Mouse (Mus musculus) C2C12 (cell line): ENCODE data around the gene Gcc1. TPM values are rescaled to one million over a fixed set of nuclear protein-coding genes. Genes with fewer than 3 reads are reported as not detected.

Source experiments
- H3K27me3 ChIP-seq: one replicate; pipeline ENCODE4 v1.6.1; 2011; ENCODE audit not compliant: control insufficient read depth, insufficient read depth, insufficient read length
- H3K36me3 ChIP-seq: one replicate; pipeline ENCODE4 v1.6.1; 2011; ENCODE audit not compliant: control insufficient read depth, insufficient read depth
- H3K4me3 ChIP-seq: one replicate; pipeline ENCODE4 v1.5.1; 2011; ENCODE audit warnings: mild to moderate bottlenecking, control low read depth; ENCODE audit not compliant: poor library complexity, insufficient read depth, severe bottlenecking
- H3K79me2 ChIP-seq: one replicate; pipeline ENCODE4 v1.6.1; 2011; ENCODE audit not compliant: control insufficient read depth, insufficient read depth
- H3K79me3 ChIP-seq: one replicate; pipeline ENCODE4 v1.6.1; 2011; ENCODE audit warnings: low read depth, control low read depth
- H3ac ChIP-seq: one replicate; pipeline ENCODE3; 2011; ENCODE audit warnings: low read depth; ENCODE audit not compliant: control insufficient read depth, insufficient read length
- CEBPB ChIP-seq: IDR thresholded peaks from one replicate; pipeline ENCODE4 v1.6.1; 2011; ENCODE audit warnings: low read depth, mild to moderate bottlenecking, control low read depth, moderate library complexity
- CTCF ChIP-seq: IDR thresholded peaks from one replicate; pipeline ENCODE4 v1.5.1; 2011; ENCODE audit not compliant: control insufficient read depth, insufficient read depth, insufficient read length
- FOSL1 ChIP-seq: IDR thresholded peaks from one replicate; pipeline ENCODE4 v1.8.0; 2011; ENCODE audit warnings: mild to moderate bottlenecking, low read length; ENCODE audit not compliant: poor library complexity, insufficient read depth, severe bottlenecking
- MAX ChIP-seq: IDR thresholded peaks from one replicate; pipeline ENCODE4 v1.6.1; 2011; ENCODE audit warnings: mild to moderate bottlenecking, control low read depth
- MYOD1 ChIP-seq: IDR thresholded peaks from one replicate; pipeline ENCODE4 v1.6.1; 2011; ENCODE audit warnings: low read depth; ENCODE audit not compliant: control insufficient read depth, insufficient read length
- MYOG ChIP-seq: IDR thresholded peaks from one replicate; pipeline ENCODE4 v1.6.1; 2011; ENCODE audit not compliant: control insufficient read depth, insufficient read length; ENCODE audit errors: extremely low read depth
- USF1 ChIP-seq: IDR thresholded peaks from one replicate; pipeline ENCODE4 v1.6.1; 2011; ENCODE audit warnings: low read depth, mild to moderate bottlenecking, control low read depth, moderate library complexity
- polyA plus RNA-seq: library from polyadenylated mRNA; unstranded; fragments of >200 nt; fragmentation: generic; extraction: Trizol; gene quantifications from one replicate; pipeline ENCODE4 v1.2.1, GENCODE M21; 2012; ENCODE audit warnings: missing spikeins

Gene Gcc1
- polyA plus RNA-seq, 1 experiment = 4.7 TPM

GRCm38 (mm10) chr6:28399791-28400190 is 28.4 kb downstream of the Gcc1 start:
- peaks cover 9% of the 10 kb centered on the region for H3K27me3 ChIP-seq
- H3K79me2 ChIP-seq = no peaks in the 10 kb centered on the region
- H3K36me3 ChIP-seq = no peaks in the 10 kb centered on the region
- no peaks in the 10 kb centered on the region for H3K79me3 ChIP-seq
- H3K4me3 ChIP-seq = no peak overlapping the region
- TF ChIP-seq USF1 = no peak
- TF ChIP-seq FOSL1 = no peak
- TF ChIP-seq MAX = no peak
- no peak for TF ChIP-seq CTCF
- no peak for TF ChIP-seq CEBPB
- TF ChIP-seq MYOG = no peak
- TF ChIP-seq MYOD1 = no peak
- no peak overlapping the region for H3ac ChIP-seq

- no peaks in the 10 kb centered on the region for H3K79me2 ChIP-seq
- no peaks in the 10 kb centered on the region for H3K79me3 ChIP-seq
- TF ChIP-seq CEBPB (no peak), USF1 (no peak), MYOD1 (no peak), MAX (no peak), MYOG (no peak), CTCF (no peak), FOSL1 (no peak)
- H3ac ChIP-seq = no peak overlapping the region
- H3K36me3 ChIP-seq = no peaks in the 10 kb centered on the region
- H3K27me3 ChIP-seq = peaks cover 9% of the 10 kb centered on the region
- H3K4me3 ChIP-seq = no peak overlapping the region
Measured at GRCm38 (mm10) chr6:28398726-28399125, 29.5 kb downstream of the Gcc1 start.

GRCm38 (mm10) chr6:28397681-28398203 is 30.4 kb downstream of the Gcc1 start, which contains the start of gene Zfp800:
Gene Zfp800 (minus strand): TSS chr6:28398005.
- no peak within 1 kb of the TSS for H3K4me3 ChIP-seq
- H3ac ChIP-seq = no peak within 1 kb of the TSS
- no peaks in the 10 kb centered on the region for H3K79me2 ChIP-seq
- H3K36me3 ChIP-seq = no peaks in the 10 kb centered on the region
- H3K27me3 ChIP-seq = peaks cover 9% of the 10 kb centered on the region
- no peaks in the 10 kb centered on the region for H3K79me3 ChIP-seq
- TF ChIP-seq MAX (no peak), CEBPB (no peak), USF1 (no peak), CTCF (no peak), MYOD1 (no peak)

- H3K4me3 ChIP-seq = no peak overlapping the region
- no peak overlapping the region for H3ac ChIP-seq
- no peaks in the 10 kb centered on the region for H3K79me2 ChIP-seq
- no peak for TF ChIP-seq MYOG
- no peak for TF ChIP-seq FOSL1
- no peak for TF ChIP-seq CTCF
- TF ChIP-seq MAX = no peak
- TF ChIP-seq MYOD1 = no peak
- TF ChIP-seq CEBPB = no peak
- no peak for TF ChIP-seq USF1
- H3K27me3 ChIP-seq = peaks cover 16% of the 10 kb centered on the region
- H3K79me3 ChIP-seq = no peaks in the 10 kb centered on the region
- no peaks in the 10 kb centered on the region for H3K36me3 ChIP-seq
Measured at GRCm38 (mm10) chr6:28396853-28397457, 31.2 kb downstream of the Gcc1 start.

GRCm38 (mm10) chr6:28396051-28396852 is 31.9 kb downstream of the Gcc1 start:
- no peaks in the 10 kb centered on the region for H3K79me3 ChIP-seq
- H3ac ChIP-seq = no peak overlapping the region
- TF ChIP-seq CTCF = no peak
- no peak for TF ChIP-seq MAX
- TF ChIP-seq CEBPB = no peak
- no peak for TF ChIP-seq MYOG
- TF ChIP-seq MYOD1 = no peak
- no peak for TF ChIP-seq FOSL1
- TF ChIP-seq USF1 = no peak
- no peaks in the 10 kb centered on the region for H3K79me2 ChIP-seq
- no peak overlapping the region for H3K4me3 ChIP-seq
- peaks cover 18% of the 10 kb centered on the region for H3K27me3 ChIP-seq
- no peaks in the 10 kb centered on the region for H3K36me3 ChIP-seq

GRCm38 (mm10) chr6:28389038-28389437 is 39.2 kb downstream of the Gcc1 start:
- Histone ChIP-seq H3K79me2 (no peaks in the 10 kb centered on the region), H3ac (no peak overlapping the region), H3K79me3 (no peaks in the 10 kb centered on the region), H3K27me3 (peaks cover 9% of the 10 kb centered on the region), H3K36me3 (no peaks in the 10 kb centered on the region), H3K4me3 (no peak overlapping the region)
- TF ChIP-seq MYOD1 (no peak), MYOG (no peak), MAX (no peak), CEBPB (no peak), FOSL1 (no peak), CTCF (no peak), USF1 (no peak)
